Mouse (Mus musculus) lung, postnatal 36 days (tissue): ENCODE data around the gene Ccdc159.

Source experiments
- DNase-seq: peaks from one replicate; pipeline ENCODE4 v3.0.0; 2022; ENCODE audit warnings: mixed read lengths

Gene Ccdc159

DNA sequence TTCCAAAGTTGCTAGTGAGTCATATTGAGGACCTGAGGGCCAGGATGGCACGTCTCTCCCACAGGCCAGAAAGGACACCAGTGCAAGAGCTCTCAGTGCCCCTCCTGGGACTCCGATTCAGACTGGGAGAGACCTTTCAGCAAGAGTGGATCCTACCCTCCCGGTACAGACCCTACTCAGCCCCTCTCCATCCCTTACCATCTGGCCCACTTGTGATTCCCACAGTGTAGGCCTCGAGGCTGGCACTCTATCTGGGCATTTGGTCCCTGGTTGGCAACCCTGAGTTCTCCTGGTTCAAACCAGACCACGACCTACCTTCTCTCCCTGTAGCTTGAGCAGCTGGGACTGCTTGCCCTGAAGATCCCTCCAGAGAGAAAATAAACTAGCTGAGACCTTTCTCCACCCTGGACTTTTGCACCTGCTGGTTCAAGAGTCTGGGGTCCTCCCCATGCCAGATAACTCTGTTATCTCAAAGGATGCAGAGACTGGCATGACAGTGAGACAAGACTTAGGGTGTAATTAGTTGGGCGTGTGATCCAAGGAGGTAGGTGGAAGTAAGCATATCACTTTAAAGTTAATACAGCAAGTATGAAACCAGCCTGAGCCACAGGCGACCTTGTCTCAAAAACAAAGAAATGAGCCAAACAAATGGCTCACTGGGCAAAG is 8.3 kb downstream of the Ccdc159 start:
- no peak for DNase-seq

DNA sequence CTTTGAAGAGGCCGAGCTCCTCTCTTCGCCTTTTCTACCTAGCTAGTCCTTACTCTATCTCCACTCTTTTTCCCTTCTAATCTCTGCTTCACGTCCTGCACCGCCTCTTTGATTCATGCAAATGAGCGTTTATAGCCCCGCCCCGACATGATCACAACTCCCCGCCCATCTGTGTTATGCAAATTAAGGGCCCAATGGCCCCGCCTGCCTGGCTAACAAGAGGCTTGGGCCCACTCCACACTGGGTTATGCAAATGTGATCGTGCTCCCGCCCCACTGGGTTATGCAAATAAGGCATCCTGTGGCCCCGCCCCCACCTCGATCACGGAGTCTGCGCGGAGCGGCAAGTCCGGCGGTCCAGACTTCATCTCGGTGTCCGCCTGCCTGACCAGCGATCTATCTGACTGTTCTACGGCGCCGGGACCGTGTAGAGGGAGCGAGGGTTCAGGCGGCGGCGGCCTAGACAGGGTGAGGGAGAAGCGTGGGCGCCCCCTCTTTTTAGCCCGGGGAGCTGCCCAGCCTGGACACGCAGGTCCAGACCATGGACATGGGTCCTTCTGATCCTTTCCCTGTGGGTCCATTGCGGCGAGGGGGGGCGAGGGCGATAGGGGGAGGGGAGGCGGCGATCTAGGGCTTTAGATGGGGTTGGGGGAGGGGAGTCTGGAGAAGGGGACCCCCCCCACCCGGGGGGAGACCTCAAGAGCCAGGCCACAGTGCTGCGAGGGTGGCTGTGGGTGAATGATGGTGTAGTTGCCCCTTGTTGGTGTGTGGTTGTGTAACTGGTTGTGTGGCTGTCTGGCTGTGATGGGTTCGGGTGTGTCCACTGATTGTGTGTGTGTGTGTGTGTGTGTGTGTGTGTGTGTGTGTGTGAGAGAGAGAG is 9.7 kb downstream of the Ccdc159 start, which contains the start of gene Plppr2:
Plppr2 (plus strand) TSS at position 342 of the 879 bp plus-strand sequence.
- DNase-seq: peak; percentile 98

- DNase-seq: no peak
Measured at GRCm38 (mm10) chr9:21937711-21938175, 10.5 kb downstream of the Ccdc159 start.

DNA sequence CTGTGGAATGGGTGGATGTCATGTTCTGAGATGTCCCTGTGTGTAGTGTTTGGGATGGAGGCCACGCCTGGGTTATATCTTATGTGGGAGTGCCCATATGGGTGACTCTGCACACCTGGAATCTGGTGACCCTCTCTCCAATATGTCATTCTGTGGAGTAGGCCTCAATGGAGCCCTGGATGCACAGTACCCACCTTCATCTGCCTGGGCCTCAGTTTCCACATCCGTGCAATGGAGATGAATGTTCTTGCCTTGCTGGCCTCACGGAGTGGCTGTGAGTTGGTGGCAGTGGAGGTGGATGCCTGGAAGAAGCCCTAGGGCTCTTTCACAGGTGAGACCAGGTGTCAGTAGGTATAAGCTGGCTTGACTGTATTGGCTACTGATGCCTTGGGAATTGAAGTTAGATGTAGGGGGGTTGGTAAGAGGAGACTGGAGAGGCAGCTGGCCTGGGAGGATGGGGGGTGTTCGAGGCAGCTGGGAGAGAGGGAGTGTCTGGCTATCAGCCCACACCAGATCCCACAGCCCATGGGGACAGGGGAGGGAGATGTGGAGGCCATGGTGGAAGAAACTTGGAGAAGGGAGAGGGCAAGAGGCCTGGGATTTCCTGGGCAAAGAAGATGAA is 11.1 kb downstream of the Ccdc159 start:
- no peak for DNase-seq

DNA sequence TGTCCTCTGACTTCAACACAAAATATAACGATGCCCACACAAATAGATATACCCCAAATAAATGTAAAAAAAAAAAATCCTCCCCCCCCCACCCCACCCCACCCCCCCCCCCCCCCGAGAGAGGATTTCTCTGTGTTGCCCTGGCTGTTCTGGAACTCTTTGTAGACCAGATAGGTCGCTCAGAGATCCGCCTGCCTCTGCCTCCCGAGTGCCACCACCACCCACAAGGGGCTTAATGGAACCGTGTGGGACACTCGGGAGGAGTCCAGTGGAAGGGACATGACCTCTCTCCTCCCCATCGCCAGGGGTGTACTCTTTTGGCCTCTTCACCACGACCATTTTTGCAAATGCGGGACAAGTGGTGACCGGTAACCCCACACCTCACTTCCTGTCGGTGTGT is 15.8 kb downstream of the Ccdc159 start:
- DNase-seq: no peak

DNA sequence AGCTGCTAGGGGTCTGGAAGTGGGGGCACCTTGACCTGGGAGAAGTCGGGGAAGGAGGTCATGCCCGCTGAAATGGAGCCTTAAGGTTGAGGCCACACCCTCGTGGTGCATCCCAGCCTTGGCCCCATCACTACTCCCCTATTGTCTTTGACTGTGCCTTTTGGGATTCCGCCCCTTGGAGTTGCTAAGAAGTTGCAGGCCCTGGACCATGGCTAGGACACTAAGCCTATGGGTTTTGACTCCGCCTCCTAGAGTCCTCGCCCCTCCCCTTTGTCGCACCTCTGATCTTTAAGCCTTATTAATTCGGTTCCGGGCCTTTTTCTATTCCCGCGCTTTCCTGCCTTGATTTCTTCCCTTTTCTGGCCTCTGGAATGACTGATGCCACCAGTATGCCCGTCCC is 16.4 kb downstream of the Ccdc159 start:
- DNase-seq: no peak

- no peak for DNase-seq
Measured at GRCm38 (mm10) chr9:21944267-21944666, 17.0 kb downstream of the Ccdc159 start.

GRCm38 (mm10) chr9:21947540-21948130 is 20.4 kb downstream of the Ccdc159 start:
- no peak for DNase-seq

GRCm38 (mm10) chr9:21948146-21948545 is 20.9 kb downstream of the Ccdc159 start:
- DNase-seq: no peak

DNA sequence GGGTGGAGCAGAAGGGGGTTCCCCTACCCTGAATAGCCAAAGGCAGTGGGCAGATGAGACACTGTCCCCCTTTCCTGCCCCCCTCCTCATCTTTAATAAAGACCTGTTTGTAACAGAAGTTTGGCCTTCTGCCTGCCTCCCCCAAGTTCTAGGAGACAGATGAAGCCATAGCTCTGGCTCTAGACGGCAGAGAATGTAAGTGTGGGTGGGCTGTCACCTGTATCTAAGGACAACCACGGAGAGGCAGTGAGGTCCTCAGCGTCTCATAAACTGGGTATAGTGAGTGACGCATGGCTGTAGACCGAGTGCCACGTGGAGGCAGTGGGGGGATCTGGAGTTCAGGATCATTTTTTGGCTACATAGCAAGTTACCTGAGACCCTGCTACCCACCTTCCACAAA is 21.5 kb downstream of the Ccdc159 start:
- no peak for DNase-seq

DNA sequence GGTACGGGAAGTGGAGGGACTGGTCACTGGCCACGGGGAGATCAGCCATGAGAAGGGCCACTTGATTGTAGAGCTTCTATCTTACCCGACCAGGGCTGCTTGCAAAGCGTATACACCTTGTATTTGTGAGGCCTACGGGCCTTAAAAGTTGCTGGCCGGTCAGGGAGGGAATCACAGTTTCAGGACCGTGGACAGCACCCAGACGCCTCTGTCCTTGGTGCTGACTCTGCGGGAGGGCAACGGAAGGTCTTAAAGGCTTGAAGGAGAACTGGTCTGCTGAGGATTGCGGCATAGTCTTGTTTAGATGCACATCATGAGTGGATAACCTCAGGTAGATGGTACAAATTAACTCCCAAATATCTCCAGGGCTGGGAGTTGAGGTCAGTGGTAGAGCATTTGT is 23.1 kb downstream of the Ccdc159 start:
- DNase-seq: peak; percentile 61

- peak; percentile 24 for DNase-seq
Measured at GRCm38 (mm10) chr9:21951977-21952376, 24.7 kb downstream of the Ccdc159 start.

GRCm38 (mm10) chr9:21953600-21953999 is 26.3 kb downstream of the Ccdc159 start:
- DNase-seq: no peak

GRCm38 (mm10) chr9:21954635-21955034 is 27.4 kb downstream of the Ccdc159 start:
- no peak for DNase-seq

GRCm38 (mm10) chr9:21955225-21955569 is 27.9 kb downstream of the Ccdc159 start:
- DNase-seq: no peak

GRCm38 (mm10) chr9:21955570-21956281 is 28.5 kb downstream of the Ccdc159 start, which contains the start of gene Swsap1:
Swsap1 (plus strand) TSS chr9:21955755.
- peak; percentile 99 for DNase-seq

DNA sequence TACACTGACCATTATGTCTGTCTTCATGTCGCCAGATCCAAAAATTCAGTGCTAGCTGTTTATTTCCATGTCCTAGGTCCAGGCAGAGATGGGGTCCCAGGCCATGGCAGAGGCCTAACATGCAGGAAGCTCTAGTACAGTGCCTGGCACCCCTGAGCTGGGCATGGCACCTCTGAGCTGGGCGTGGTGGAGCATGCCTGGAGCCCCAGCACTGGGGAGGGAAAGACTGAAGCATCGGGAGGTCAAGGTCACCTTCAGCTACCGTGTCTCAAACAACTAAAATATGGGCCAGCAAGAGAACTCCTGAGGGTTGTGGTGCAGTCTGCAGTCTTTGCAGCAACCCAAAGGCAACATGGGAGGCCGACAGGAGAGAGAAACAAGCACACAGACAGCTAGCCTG is 31.1 kb downstream of the Ccdc159 start:
- DNase-seq: no peak

- DNase-seq: no peak
Measured at GRCm38 (mm10) chr9:21959244-21959643, 32.0 kb downstream of the Ccdc159 start.

- DNase-seq: no peak
Measured at GRCm38 (mm10) chr9:21960135-21960534, 32.9 kb downstream of the Ccdc159 start.

DNA sequence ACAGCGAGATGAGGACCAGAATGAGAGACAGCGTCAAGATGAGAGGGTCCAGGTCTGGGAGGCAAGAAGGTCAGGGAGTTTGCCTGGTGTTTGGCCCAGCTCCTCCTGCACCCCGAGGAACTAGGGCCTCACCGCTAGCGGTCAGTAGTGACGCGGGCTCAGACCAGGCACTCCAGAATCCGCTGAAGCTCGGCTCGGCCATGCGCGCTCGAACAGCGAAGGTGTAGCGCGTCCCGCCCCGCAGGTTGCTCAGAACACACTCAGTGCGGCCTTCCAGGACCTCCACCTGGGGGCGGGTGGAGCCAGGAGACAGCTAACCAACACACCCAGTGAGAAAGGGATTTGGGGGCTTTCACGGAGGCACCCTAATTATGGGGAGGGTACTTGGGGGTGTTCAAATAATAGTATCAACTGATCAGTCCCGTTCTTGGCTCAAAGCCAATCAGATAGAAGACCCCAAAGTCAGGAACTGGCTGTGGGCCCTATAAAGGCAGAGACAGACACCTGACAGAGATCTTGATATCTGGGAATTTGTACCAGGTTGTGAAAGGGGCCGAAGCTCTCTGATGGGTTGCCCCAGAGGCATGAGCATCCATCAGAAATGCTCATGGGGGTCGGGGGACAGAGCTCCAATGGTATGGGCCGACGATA is 33.4 kb downstream of the Ccdc159 start:
- peak; percentile 54 for DNase-seq

GRCm38 (mm10) chr9:21961366-21961980 is 34.2 kb downstream of the Ccdc159 start:
- DNase-seq: peak; percentile 13
